Mouse (Mus musculus): ENCODE data around the gene Ninj2. TPM values are rescaled to one million over a fixed set of nuclear protein-coding genes. Genes with fewer than 3 reads are reported as not detected.

Gene Ninj2
- total and polyA plus RNA-seq, 3 experiments: 1.1 to 6.5 TPM; not detected in 1

GRCm38 (mm10) chr6:120111984-120112803 is 19.0 kb downstream of the Ninj2 start:
- no peaks in the 10 kb centered on the region for H3K27me3 ChIP-seq (replicated peaks)
- peak; percentile 98 for DNase-seq (ENCODE audit: extremely low read depth)
- peaks cover 0 to 10% of the 10 kb centered on the region in 2 experiments for H3K36me3 ChIP-seq (replicated peaks in 1 of 2; ENCODE audit: control insufficient read depth in 1 of 2, insufficient read depth in 1 of 2, low read length in 1 of 2)
- peaks cover 48 to 86% of the 10 kb centered on the region in 2 experiments for H3K4me1 ChIP-seq (ENCODE audit: control insufficient read depth in 1 of 2, insufficient read depth in 2 of 2)
- peaks cover 14% of the 10 kb centered on the region for H3K79me2 ChIP-seq (replicated peaks; ENCODE audit: control insufficient read depth, extremely low read depth, insufficient read depth, poor library complexity, severe bottlenecking)
- in situ Hi-C loops (cut with MboI; ENCODE audit: low pct_ligation_motif_present, low pct_unique_long_range_greater_than_20kb, low sequenced_read_pairs): no loop called here
- H3K27ac ChIP-seq (ENCODE audit: insufficient read depth, low read depth): peak overlapping the region; percentile 98
- dilution Hi-C loops (cut with MboI; ENCODE audit: extremely low pct_ligation_motif_present, extremely low pct_unique_long_range_greater_than_20kb, low sequenced_read_pairs): no loop called here
- H3K9me3 ChIP-seq (replicated peaks; ENCODE audit: low read length): no peaks in the 10 kb centered on the region
- peak overlapping the region in 2 of 3 experiments; percentile 28 to 33 for H3K4me3 ChIP-seq (replicated peaks in 1 of 3; ENCODE audit: low read depth in 2 of 3, low read length in 2 of 3, poor library complexity in 1 of 3)
- H3K9ac ChIP-seq (ENCODE audit: insufficient read depth, low read depth): peak overlapping the region; percentile 95
- peak overlapping the region; percentile 87 for H3K4me2 ChIP-seq (ENCODE audit: insufficient read depth, low read depth, poor library complexity, severe bottlenecking)
- TF ChIP-seq PAX5 (IDR thresholded peaks at IDR 0.05; ENCODE audit: low read length) (no peak), ETS1 (conservative IDR thresholded peaks at IDR 0.05; ENCODE audit: low read depth, low read length) (peak; percentile 94), ELF1 (IDR thresholded peaks at IDR 0.05; ENCODE audit: low read depth, low read length) (peak; percentile 63; the same call in 1 of the 2 replicates), CTCF (conservative IDR thresholded peaks at IDR 0.05 in 1 of 2, IDR thresholded peaks at IDR 0.05 in 1 of 2; ENCODE audit: low read depth in 2 of 2, low read length in 2 of 2) (peak in 1 of 2 experiments; percentile 32; a peak in 2 of 4 replicates), POLR2A (IDR thresholded peaks at IDR 0.05; ENCODE audit: low read depth, low read length) (peak; percentile 56), KAT2A (IDR thresholded peaks at IDR 0.05; ENCODE audit: insufficient replicate concordance, low read length) (0 out of 2 replicates have a peak, but pooled peaks have one; percentile 6), MAX (IDR thresholded peaks at IDR 0.05; ENCODE audit: low read length) (peak; percentile 59), CHD2 (IDR thresholded peaks at IDR 0.05; ENCODE audit: low read length) (peak; percentile 95), JUND (conservative IDR thresholded peaks at IDR 0.05; ENCODE audit: low read depth, low read length) (peak; percentile 48; the same call in 1 of the 2 replicates), NELFE (IDR thresholded peaks at IDR 0.05; ENCODE audit: low read depth, low read length) (no peak), MXI1 (IDR thresholded peaks at IDR 0.05; ENCODE audit: low read depth, low read length) (peak; percentile 89), RCOR1 (conservative IDR thresholded peaks at IDR 0.05; ENCODE audit: low read depth, low read length) (peak; percentile 96), ZMIZ1 (IDR thresholded peaks at IDR 0.05; ENCODE audit: low read depth, low read length) (peak; percentile 55; the same call in 1 of the 2 replicates), EP300 (IDR thresholded peaks at IDR 0.05; ENCODE audit: low read length) (peak; percentile 99), E2F4 (IDR thresholded peaks at IDR 0.05; ENCODE audit: insufficient replicate concordance, low read depth, low read length) (no peak), USF1 (IDR thresholded peaks at IDR 0.05; ENCODE audit: low read depth, low read length) (peak; percentile 70), ZC3H11A (IDR thresholded peaks at IDR 0.05; ENCODE audit: low read depth, low read length) (no peak), NRF1 (IDR thresholded peaks at IDR 0.05; ENCODE audit: low read depth, low read length) (no peak; the same call in 1 of the 2 replicates), SMC3 (IDR thresholded peaks at IDR 0.05; ENCODE audit: low read depth, low read length) (peak; percentile 59), MYC (IDR thresholded peaks at IDR 0.05; ENCODE audit: low read depth, low read length) (peak; percentile 89), MAFK (IDR thresholded peaks at IDR 0.05; ENCODE audit: insufficient replicate concordance, low read length) (0 out of 2 replicates have a peak, but pooled peaks have one; percentile 22), TCF12 (IDR thresholded peaks at IDR 0.05; ENCODE audit: low read depth, low read length) (peak; percentile 98), ZNF384 (IDR thresholded peaks at IDR 0.05; ENCODE audit: low read depth, low read length) (peak; percentile 70; the same call in 1 of the 2 replicates), POLR2AphosphoS2 (IDR thresholded peaks at IDR 0.05; ENCODE audit: low read depth, low read length) (no peak), IRF4 (IDR thresholded peaks at IDR 0.05; ENCODE audit: low read depth, low read length) (peak; percentile 100), JUN (IDR thresholded peaks at IDR 0.05; ENCODE audit: insufficient read depth, low read depth, low read length) (peak; percentile 59; the same call in 1 of the 2 replicates), SIN3A (IDR thresholded peaks at IDR 0.05; ENCODE audit: low read length) (peak; percentile 93), GABPA (IDR thresholded peaks at IDR 0.05; ENCODE audit: insufficient replicate concordance, low read depth, low read length) (no peak), MEF2A (IDR thresholded peaks at IDR 0.05; ENCODE audit: borderline replicate concordance, low read depth, low read length) (peak; percentile 94), USF2 (conservative IDR thresholded peaks at IDR 0.05; ENCODE audit: low read depth, low read length) (0 out of 2 replicates have a peak, but pooled peaks have one; percentile 6), RAD21 (IDR thresholded peaks at IDR 0.05; ENCODE audit: low read depth, low read length) (peak; percentile 28), BHLHE40 (IDR thresholded peaks at IDR 0.05; ENCODE audit: low read depth, low read length) (peak; percentile 90), CHD1 (IDR thresholded peaks at IDR 0.05; ENCODE audit: low read depth, low read length) (peak; percentile 68; the same call in 1 of the 2 replicates), UBTF (IDR thresholded peaks at IDR 0.05; ENCODE audit: low read depth, low read length) (0 out of 2 replicates have a peak, but pooled peaks have one; percentile 54), ZKSCAN1 (IDR thresholded peaks at IDR 0.05; ENCODE audit: borderline replicate concordance, low read depth, low read length) (no peak), TBP (conservative IDR thresholded peaks at IDR 0.05; ENCODE audit: low read depth, low read length) (0 out of 2 replicates have a peak, but pooled peaks have one; percentile 61), MAZ (IDR thresholded peaks at IDR 0.05; ENCODE audit: low read depth, low read length) (peak; percentile 98)
